Mouse (Mus musculus) intestine, embryonic 14.5 days (tissue): Measurements from ENCODE around the gene Cox10. TPM values are rescaled to one million over a fixed set of nuclear protein-coding genes. Genes with fewer than 3 reads are reported as not detected.

ENCODE experiments used
- ATAC-seq: fragments of 200-750 bp; cut with Nextera tagmentation; replicated peaks from 2 replicates; pipeline ENCODE4 v1.8.0; 2017; ENCODE audit warnings: low read depth, moderate number of reproducible peaks, moderate TSS enrichment, moderate library complexity; ENCODE audit not compliant: low FRiP score, low TSS enrichment
- DNase-seq: peaks from one replicate; pipeline ENCODE4 v3.0.0-alpha.2; 2018; ENCODE audit warnings: low spot score
- H3K27ac ChIP-seq: fragments of 300-500 bp; sonication (generic); 2 replicates; pipeline ENCODE4 v1.5.1; 2014; ENCODE audit warnings: low read depth, mild to moderate bottlenecking, control low read depth
- H3K27me3 ChIP-seq: fragments of 300-500 bp; sonication (generic); replicated peaks from 2 replicates; pipeline ENCODE4 v1.6.1; 2014; ENCODE audit warnings: low read length, control low read depth; ENCODE audit not compliant: control insufficient read depth, insufficient read depth
- H3K36me3 ChIP-seq: fragments of 300-500 bp; sonication (generic); 2 replicates; pipeline ENCODE4 v1.6.1; 2014; ENCODE audit warnings: low read length, control low read depth; ENCODE audit not compliant: control insufficient read depth, insufficient read depth
- H3K4me1 ChIP-seq: fragments of 300-500 bp; sonication (generic); replicated peaks from 2 replicates; pipeline ENCODE4 v1.6.1; 2014; ENCODE audit warnings: low read length, control low read depth, mixed read lengths; ENCODE audit not compliant: control insufficient read depth, insufficient read depth
- H3K4me2 ChIP-seq: fragments of 300-500 bp; sonication (generic); 2 replicates; pipeline ENCODE4 v1.6.1; 2014; ENCODE audit warnings: low read length
- H3K4me3 ChIP-seq: fragments of 300-500 bp; sonication (generic); 2 replicates; pipeline ENCODE4 v1.5.1; 2014; ENCODE audit warnings: low read depth, low read length, control low read depth, mixed read lengths
- H3K9ac ChIP-seq: fragments of 300-500 bp; sonication (generic); 2 replicates; pipeline ENCODE4 v1.6.1; 2014; ENCODE audit warnings: mild to moderate bottlenecking, low read length
- H3K9me3 ChIP-seq: fragments of 300-500 bp; sonication (generic); 2 replicates; pipeline ENCODE4 v1.6.1; 2016; ENCODE audit warnings: low read length, control low read depth; ENCODE audit not compliant: control insufficient read depth
- WGBS: fragments of 180-500 bp; shearing (Covaris S2); extraction: QIAGEN DNeasy Blood & Tissue Kit; methylation state at CpG from one replicate; pipeline ENCODE4 v1.1.7; 2014; 5-methylcytosine and 5-hydroxymethylcytosine counted together
- polyA plus RNA-seq: library from polyadenylated mRNA; unstranded; fragments of >200 nt; fragmentation: Nextera tagmentation; extraction: Ambion mirVana; gene quantifications from 2 replicates; pipeline ENCODE4 v1.2.1, GENCODE M21; 2014

Cox10 gene
- polyA plus RNA-seq, 1 experiment from 2014 or later: 33.0 TPM

- Histone ChIP-seq H3K27ac (no peak overlapping the region), H3K4me1 (no peaks in the 10 kb centered on the region), H3K4me2 (no peak overlapping the region), H3K36me3 (no peaks in the 10 kb centered on the region), H3K27me3 (no peaks in the 10 kb centered on the region), H3K4me3 (no peak overlapping the region), H3K9ac (no peak overlapping the region), H3K9me3 (no peaks in the 10 kb centered on the region)
- WGBS: 81% methylated on average over 7 of the region's 7 CpGs
- ATAC-seq (no peak), DNase-seq (no peak)
Observed at GRCm38 (mm10) chr11:64091150-64091549, 11.9 kb upstream of the Cox10 start.

- Histone ChIP-seq H3K27ac (no peak overlapping the region), H3K36me3 (no peaks in the 10 kb centered on the region), H3K9me3 (no peaks in the 10 kb centered on the region), H3K4me3 (no peak overlapping the region), H3K27me3 (no peaks in the 10 kb centered on the region), H3K4me2 (no peak overlapping the region), H3K4me1 (no peaks in the 10 kb centered on the region), H3K9ac (no peak overlapping the region)
- DNase-seq (no peak), ATAC-seq (no peak)
- WGBS: 47% methylated on average over 2 of the region's 2 CpGs
Observed at GRCm38 (mm10) chr11:64089682-64090081, 10.4 kb upstream of the Cox10 start.

- no peak overlapping the region for H3K27ac ChIP-seq
- no peaks in the 10 kb centered on the region for H3K4me1 ChIP-seq
- WGBS: 75% methylated on average over 5 of the region's 5 CpGs
- H3K9ac ChIP-seq: no peak overlapping the region
- no peak overlapping the region for H3K4me2 ChIP-seq
- DNase-seq (no peak), ATAC-seq (no peak)
- no peaks in the 10 kb centered on the region for H3K9me3 ChIP-seq
- H3K4me3 ChIP-seq: no peak overlapping the region
- H3K27me3 ChIP-seq: no peaks in the 10 kb centered on the region
- H3K36me3 ChIP-seq: peaks cover 12% of the 10 kb centered on the region
Observed at GRCm38 (mm10) chr11:64085888-64086287, 6.6 kb upstream of the Cox10 start.

GRCm38 (mm10) chr11:64079727-64080081, 436 bp upstream of the Cox10 start:
- DNase-seq (no peak), ATAC-seq (peak; percentile 54; the same call in 1 of the 2 replicates)
- Histone ChIP-seq H3K27ac (peak overlapping the region; percentile 93), H3K27me3 (no peaks in the 10 kb centered on the region), H3K9me3 (no peaks in the 10 kb centered on the region), H3K4me1 (peaks cover 11% of the 10 kb centered on the region; the same call in 1 of the 2 replicates), H3K36me3 (peaks cover 12% of the 10 kb centered on the region), H3K4me2 (peak overlapping the region; percentile 73), H3K4me3 (peak overlapping the region; percentile 97), H3K9ac (peak overlapping the region; percentile 79)
- WGBS: 2% methylated on average over 8 of the region's 8 CpGs

- 93% methylated on average over 4 of the region's 4 CpGs for WGBS
- H3K4me3 ChIP-seq: no peak overlapping the region
- DNase-seq (no peak), ATAC-seq (no peak)
- peaks cover 11% of the 10 kb centered on the region; the same call in 1 of the 2 replicates for H3K4me1 ChIP-seq
- no peak overlapping the region for H3K9ac ChIP-seq
- H3K36me3 ChIP-seq: peaks cover 13% of the 10 kb centered on the region
- no peaks in the 10 kb centered on the region for H3K9me3 ChIP-seq
- H3K27ac ChIP-seq: no peak overlapping the region
- H3K27me3 ChIP-seq: no peaks in the 10 kb centered on the region
- H3K4me2 ChIP-seq: no peak overlapping the region
Observed at GRCm38 (mm10) chr11:64076212-64076611, 3.1 kb downstream of the Cox10 start.

- Histone ChIP-seq H3K27me3 (no peaks in the 10 kb centered on the region), H3K4me1 (peaks cover 5% of the 10 kb centered on the region; the same call in 1 of the 2 replicates), H3K9me3 (no peaks in the 10 kb centered on the region), H3K36me3 (peaks cover 34% of the 10 kb centered on the region), H3K9ac (no peak overlapping the region), H3K4me3 (no peak overlapping the region), H3K27ac (no peak overlapping the region), H3K4me2 (no peak overlapping the region)
- ATAC-seq (no peak), DNase-seq (no peak)
- 80% methylated on average over 4 of the region's 4 CpGs for WGBS
Observed at GRCm38 (mm10) chr11:64073379-64073778, 5.9 kb downstream of the Cox10 start.

GRCm38 (mm10) chr11:64071536-64071935, 7.7 kb downstream of the Cox10 start:
- ATAC-seq: no peak

GRCm38 (mm10) chr11:64066001-64066400, 13.3 kb downstream of the Cox10 start:
- DNase-seq (no peak), ATAC-seq (no peak)
- H3K36me3 ChIP-seq: peaks cover 30% of the 10 kb centered on the region
- no peak overlapping the region for H3K4me2 ChIP-seq
- no peaks in the 10 kb centered on the region for H3K9me3 ChIP-seq
- H3K27ac ChIP-seq: no peak overlapping the region
- H3K9ac ChIP-seq: no peak overlapping the region
- no peaks in the 10 kb centered on the region for H3K27me3 ChIP-seq
- 96% methylated on average over 2 of the region's 2 CpGs for WGBS
- H3K4me1 ChIP-seq: no peaks in the 10 kb centered on the region
- no peak overlapping the region for H3K4me3 ChIP-seq

More at GRCm38 (mm10) chr11:64071536-64071935, 7.7 kb downstream of the Cox10 start:
- WGBS: 95% methylated on average over 12 of the region's 12 CpGs
- H3K9ac ChIP-seq: no peak overlapping the region
- H3K4me2 ChIP-seq: no peak overlapping the region
- no peak overlapping the region for H3K27ac ChIP-seq
- H3K36me3 ChIP-seq: peaks cover 45% of the 10 kb centered on the region
- no peaks in the 10 kb centered on the region for H3K9me3 ChIP-seq
- no peaks in the 10 kb centered on the region for H3K4me1 ChIP-seq
- H3K27me3 ChIP-seq: no peaks in the 10 kb centered on the region
- no peak for DNase-seq
- H3K4me3 ChIP-seq: no peak overlapping the region

GRCm38 (mm10) chr11:64063130-64063529, 16.1 kb downstream of the Cox10 start:
- H3K9ac ChIP-seq: no peak overlapping the region

More at GRCm38 (mm10) chr11:64063130-64063529, 16.1 kb downstream of the Cox10 start:
- H3K4me3 ChIP-seq: no peak overlapping the region
- H3K9me3 ChIP-seq: no peaks in the 10 kb centered on the region
- no peak overlapping the region for H3K27ac ChIP-seq
- ATAC-seq (no peak), DNase-seq (no peak)
- H3K27me3 ChIP-seq: no peaks in the 10 kb centered on the region
- H3K4me1 ChIP-seq: no peaks in the 10 kb centered on the region
- WGBS: 55% methylated on average over 3 of the region's 3 CpGs
- no peak overlapping the region for H3K4me2 ChIP-seq
- peaks cover 25% of the 10 kb centered on the region; the same call in 1 of the 2 replicates for H3K36me3 ChIP-seq
